Mouse (Mus musculus): ENCODE results near the gene Snx27.

Gene Snx27

GRCm38 (mm10) chr3:94477444-94477843 lies 105.1 kb downstream of the Snx27 start:
- no peak for DNase-seq (ENCODE audit: low spot score in 2 of 2)

DNA sequence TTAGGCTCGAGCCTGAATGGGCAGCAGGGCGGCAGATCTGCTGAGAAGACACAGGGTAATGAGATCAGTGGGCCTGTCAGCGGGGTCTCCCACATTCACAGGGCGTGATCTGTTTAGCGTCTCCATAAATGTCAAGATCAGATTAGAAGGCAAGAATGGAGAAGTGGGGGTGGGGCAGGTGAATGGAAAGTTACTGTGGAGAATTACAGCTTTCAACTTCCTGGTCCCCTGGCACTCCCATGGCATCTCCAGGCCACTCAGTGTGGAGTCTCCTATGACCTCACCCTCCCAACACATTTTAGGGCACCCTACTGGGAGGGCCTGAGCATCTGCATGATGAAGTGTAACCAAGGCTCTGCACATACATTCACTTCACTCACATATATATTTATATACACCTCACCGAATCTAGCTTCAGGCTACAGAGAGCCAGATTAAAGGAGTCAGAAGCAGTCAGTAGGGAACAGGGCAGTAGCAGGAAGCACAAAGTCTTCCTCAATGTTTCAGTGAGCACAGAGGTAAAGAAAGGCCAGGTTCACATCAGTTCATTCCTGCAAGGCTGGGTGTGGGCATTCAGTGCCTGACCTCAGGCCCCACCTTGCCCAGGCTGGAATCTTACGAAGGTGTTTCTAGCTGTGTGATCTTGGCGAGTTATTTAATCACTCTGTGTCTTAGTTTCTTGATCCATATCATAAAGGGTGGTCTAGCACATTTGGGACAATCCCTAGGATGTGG lies 106.0 kb downstream of the Snx27 start:
- DNase-seq (ENCODE audit: low spot score in 2 of 2): no peak

- DNase-seq (ENCODE audit: low spot score in 2 of 2): no peak
Observed at GRCm38 (mm10) chr3:94473567-94474232, 108.8 kb downstream of the Snx27 start.

GRCm38 (mm10) chr3:94473115-94473505 lies 109.4 kb downstream of the Snx27 start:
- DNase-seq (ENCODE audit: low spot score in 2 of 2): peak in 1 of 2 experiments; percentile 6

DNA sequence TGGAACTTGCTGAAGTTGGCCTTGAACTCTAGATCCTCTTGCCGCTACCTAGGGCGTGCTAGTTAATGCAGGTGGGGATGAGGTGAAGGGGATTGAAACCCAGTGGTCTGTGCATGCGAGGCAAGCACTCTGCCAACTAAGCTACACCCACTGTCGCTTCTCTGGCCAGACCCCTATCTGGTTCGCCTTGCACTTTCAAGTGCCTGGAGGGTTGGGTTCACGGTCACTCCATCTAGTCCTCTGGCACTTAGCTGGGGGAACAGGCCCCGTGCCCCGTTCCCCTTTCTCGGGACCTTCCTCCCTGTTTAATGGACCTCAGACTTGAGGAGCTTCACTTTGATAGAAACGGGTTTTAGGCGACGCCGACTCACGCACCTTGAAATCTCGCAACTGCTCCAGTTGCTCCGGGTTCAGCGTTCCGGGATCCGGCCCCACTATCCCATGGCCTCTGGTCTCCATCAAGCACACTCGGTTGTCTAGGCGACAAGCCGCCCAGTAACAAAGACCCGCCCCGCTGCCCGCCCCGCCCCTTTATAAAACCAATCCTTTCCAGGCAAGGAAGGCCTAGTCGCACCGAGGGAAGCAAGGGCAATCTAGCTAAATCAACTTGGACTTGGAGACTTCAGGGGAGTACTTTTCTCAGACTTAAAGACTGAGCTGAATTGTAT lies 109.9 kb downstream of the Snx27 start:
- peak; percentile 17 to 24 for DNase-seq (ENCODE audit: low spot score in 2 of 2)

DNA sequence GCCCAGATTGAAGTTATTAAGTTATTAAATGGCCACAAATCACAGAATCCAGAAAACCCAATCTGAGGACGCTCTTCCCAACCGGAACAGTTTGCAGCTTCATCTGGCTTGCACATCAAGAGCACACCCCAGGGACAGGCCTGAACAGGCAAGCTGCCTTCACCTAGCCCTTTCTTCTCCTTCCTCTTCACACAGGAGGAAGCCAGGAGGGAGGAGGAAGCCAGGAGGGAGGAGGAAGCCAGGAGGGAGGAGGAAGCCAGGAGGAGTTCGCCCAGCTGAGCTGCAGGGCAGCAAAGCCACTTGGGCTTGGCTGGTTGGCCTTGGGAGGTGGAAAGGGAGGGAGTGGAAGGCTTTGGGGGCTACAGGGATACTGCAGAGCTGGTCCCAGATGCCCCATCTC lies 113.6 kb downstream of the Snx27 start:
- no peak for DNase-seq (ENCODE audit: low spot score in 2 of 2)

GRCm38 (mm10) chr3:94465632-94466430 lies 116.7 kb downstream of the Snx27 start:
- no peak for DNase-seq (ENCODE audit: low spot score in 2 of 2)

- no peak for DNase-seq (ENCODE audit: low spot score in 2 of 2)
Observed at GRCm38 (mm10) chr3:94463926-94464578, 118.5 kb downstream of the Snx27 start.

DNA sequence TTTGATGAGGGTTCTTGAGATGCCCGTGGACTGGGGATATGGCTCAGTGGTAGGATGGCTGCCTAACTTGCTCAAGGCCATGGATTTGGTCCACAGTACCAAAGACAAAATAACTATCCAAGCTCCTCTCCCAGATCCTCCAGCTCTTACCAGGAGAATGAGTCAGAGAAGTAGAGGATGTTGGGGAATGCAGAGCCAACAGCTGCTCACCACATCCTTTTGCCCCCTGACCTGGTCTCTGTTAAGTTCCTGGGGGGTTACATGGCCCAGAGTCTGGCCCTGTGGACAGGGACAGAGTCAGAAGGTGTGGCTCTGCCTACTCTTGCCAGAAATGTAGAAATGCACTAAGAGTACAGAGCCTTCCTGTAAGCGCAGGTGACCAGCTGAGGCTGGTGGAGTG lies 122.7 kb downstream of the Snx27 start:
- no peak for DNase-seq (ENCODE audit: low spot score in 2 of 2)

GRCm38 (mm10) chr3:94457055-94457454 lies 125.5 kb downstream of the Snx27 start:
- no peak for DNase-seq (ENCODE audit: low spot score in 2 of 2)

- peak; percentile 49 to 65 for DNase-seq (ENCODE audit: low spot score in 2 of 2)
Observed at GRCm38 (mm10) chr3:94456529-94457000, 126.0 kb downstream of the Snx27 start.

DNA sequence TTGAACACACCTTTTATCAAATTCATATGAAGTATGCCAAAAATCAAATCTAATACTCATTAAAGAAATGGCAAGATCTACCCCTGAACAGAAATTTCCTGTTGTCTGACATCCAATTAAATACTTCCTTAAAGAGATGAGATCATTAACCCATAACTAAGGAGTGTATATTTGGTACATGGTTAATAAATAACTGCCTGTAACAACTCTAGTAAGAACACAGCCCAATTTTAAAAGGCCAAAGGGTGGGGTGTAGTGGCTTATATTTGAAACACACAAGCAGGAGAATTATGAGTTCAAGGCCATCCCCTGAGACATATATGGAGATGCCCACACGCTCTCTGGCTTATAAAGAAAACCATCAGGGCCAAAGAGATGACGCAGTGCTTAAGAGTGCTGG lies 133.1 kb downstream of the Snx27 start:
- no peak for DNase-seq (ENCODE audit: low spot score in 2 of 2)
